Mouse (Mus musculus) lung, embryonic 14.5 days (tissue): ENCODE data around the gene Tlx1. TPM values are rescaled to one million over a fixed set of nuclear protein-coding genes. Genes with fewer than 3 reads are reported as not detected.
A peak's percentile ranks its signal among the peaks of the same experiment; 100 is the strongest.

Experiments used
- ATAC-seq: fragments of 200-750 bp; cut with Nextera tagmentation; 2 replicates; pipeline ENCODE4 v1.8.0; 2017; ENCODE audit warnings: mild to moderate bottlenecking, moderate TSS enrichment, moderate library complexity; ENCODE audit not compliant: insufficient read depth
- DNase-seq: peaks from one replicate; pipeline ENCODE4 v3.0.0-alpha.2; 2015
- H3K27ac ChIP-seq: fragments of 300-500 bp; sonication (generic); 2 replicates; pipeline ENCODE4 v1.5.1; 2014; ENCODE audit warnings: low read depth, mild to moderate bottlenecking, moderate library complexity
- H3K27me3 ChIP-seq: fragments of 300-500 bp; sonication (generic); 2 replicates; pipeline ENCODE4 v1.6.1; 2014; ENCODE audit warnings: low read length, control low read depth; ENCODE audit not compliant: insufficient read depth
- H3K36me3 ChIP-seq: fragments of 300-500 bp; sonication (generic); 2 replicates; pipeline ENCODE4 v1.6.1; 2014; ENCODE audit warnings: control low read depth; ENCODE audit not compliant: insufficient read depth
- H3K4me1 ChIP-seq: fragments of 300-500 bp; sonication (generic); 2 replicates; pipeline ENCODE4 v1.6.1; 2014; ENCODE audit warnings: antibody characterized with exemption, control low read depth; ENCODE audit not compliant: insufficient read depth
- H3K4me2 ChIP-seq: fragments of 300-500 bp; sonication (generic); 2 replicates; pipeline ENCODE4 v1.6.1; 2014; ENCODE audit warnings: mild to moderate bottlenecking
- H3K4me3 ChIP-seq: fragments of 300-500 bp; sonication (generic); 2 replicates; pipeline ENCODE4 v1.5.1; 2014; ENCODE audit warnings: low read depth, low read length
- H3K9ac ChIP-seq: fragments of 300-500 bp; sonication (generic); 2 replicates; pipeline ENCODE4 v1.6.1; 2014
- H3K9me3 ChIP-seq: fragments of 300-500 bp; sonication (generic); 2 replicates; pipeline ENCODE4 v1.6.1; 2016; ENCODE audit warnings: low read depth, low read length, control low read depth
- CTCF ChIP-seq: IDR thresholded peaks from 2 replicates; pipeline ENCODE4 v1.5.1; 2016; ENCODE audit warnings: antibody characterized with exemption, low read depth
- WGBS: fragments of 180-500 bp; shearing (Covaris S2); extraction: QIAGEN DNeasy Blood & Tissue Kit; methylation state at CpG from one replicate; pipeline ENCODE4 v1.1.7; 2014; 5-methylcytosine and 5-hydroxymethylcytosine counted together
- polyA plus RNA-seq: library from polyadenylated mRNA; unstranded; fragments of >200 nt; fragmentation: Nextera tagmentation; extraction: Ambion mirVana; gene quantifications from 2 replicates; pipeline ENCODE4 v1.2.1, GENCODE M21; 2014

Tlx1 gene
- not detected in 2 replicates for polyA plus RNA-seq

- Histone ChIP-seq H3K27ac (no peak within 1 kb of the TSS), H3K4me1 (no peaks in the 10 kb centered on the region), H3K9ac (no peak within 1 kb of the TSS), H3K27me3 (peaks cover 98% of the 10 kb centered on the region), H3K36me3 (no peaks in the 10 kb centered on the region), H3K4me3 (peak within 1 kb of the TSS; percentile 22), H3K4me2 (peak within 1 kb of the TSS; percentile 52), H3K9me3 (peaks cover 3% of the 10 kb centered on the region; the same call in 1 of the 2 replicates)
- peak; percentile 29 for DNase-seq
- no peak for TF ChIP-seq CTCF
- no peak for ATAC-seq
- under 1% methylated on average over 58 of the region's 61 CpGs for WGBS
Measured at GRCm38 (mm10) chr19:45150490-45151181, at the start of gene Tlx1. Gene Tlx1, plus strand, starts transcription at chr19:45150680.

- H3K4me2 ChIP-seq: no peak overlapping the region
- H3K27ac ChIP-seq: no peak overlapping the region
- no peak for ATAC-seq
- no peak overlapping the region for H3K4me3 ChIP-seq
- no peak for DNase-seq
- no peaks in the 10 kb centered on the region for H3K4me1 ChIP-seq
- H3K27me3 ChIP-seq: peaks cover 26% of the 10 kb centered on the region
- TF ChIP-seq CTCF: no peak
- WGBS: 24% methylated on average over 1 of the region's 1 CpGs
- no peaks in the 10 kb centered on the region for H3K9me3 ChIP-seq
- H3K36me3 ChIP-seq: no peaks in the 10 kb centered on the region
- H3K9ac ChIP-seq: no peak overlapping the region
Measured at GRCm38 (mm10) chr19:45105591-45105990, 44.9 kb upstream of the Tlx1 start.

- no peak for TF ChIP-seq CTCF
- Histone ChIP-seq H3K4me3 (no peak overlapping the region), H3K4me1 (no peaks in the 10 kb centered on the region), H3K9me3 (no peaks in the 10 kb centered on the region), H3K36me3 (no peaks in the 10 kb centered on the region), H3K27me3 (peaks cover 26% of the 10 kb centered on the region), H3K9ac (no peak overlapping the region), H3K4me2 (no peak overlapping the region), H3K27ac (no peak overlapping the region)
- DNase-seq: no peak
- no peak for ATAC-seq
- 29% methylated on average over 6 of the region's 6 CpGs for WGBS
Measured at GRCm38 (mm10) chr19:45106689-45107088, 43.8 kb upstream of the Tlx1 start.

GRCm38 (mm10) chr19:45110681-45111080 is 39.8 kb upstream of the Tlx1 start:
- Histone ChIP-seq H3K27me3 (no peaks in the 10 kb centered on the region), H3K27ac (no peak overlapping the region), H3K4me2 (no peak overlapping the region), H3K36me3 (no peaks in the 10 kb centered on the region), H3K4me1 (no peaks in the 10 kb centered on the region), H3K9ac (no peak overlapping the region), H3K4me3 (no peak overlapping the region), H3K9me3 (no peaks in the 10 kb centered on the region)
- ATAC-seq (no peak), DNase-seq (no peak)
- TF ChIP-seq CTCF: no peak
- 59% methylated on average over 8 of the region's 8 CpGs for WGBS

- WGBS: 79% methylated on average over 6 of the region's 6 CpGs
- H3K4me2 ChIP-seq: no peak overlapping the region
- no peak overlapping the region for H3K27ac ChIP-seq
- H3K4me3 ChIP-seq: no peak overlapping the region
- H3K36me3 ChIP-seq: no peaks in the 10 kb centered on the region
- H3K4me1 ChIP-seq: no peaks in the 10 kb centered on the region
- H3K9ac ChIP-seq: no peak overlapping the region
- DNase-seq (no peak), ATAC-seq (no peak)
- peak; percentile 34; the same call in 1 of the 2 replicates for TF ChIP-seq CTCF
- no peaks in the 10 kb centered on the region for H3K27me3 ChIP-seq
- H3K9me3 ChIP-seq: no peaks in the 10 kb centered on the region
Measured at GRCm38 (mm10) chr19:45112444-45112843, 38.0 kb upstream of the Tlx1 start.

- DNase-seq (peak; percentile 56), ATAC-seq (peak; percentile 54; the same call in 1 of the 2 replicates)
- Histone ChIP-seq H3K27me3 (no peaks in the 10 kb centered on the region), H3K4me3 (no peak overlapping the region), H3K36me3 (no peaks in the 10 kb centered on the region), H3K9me3 (no peaks in the 10 kb centered on the region), H3K4me1 (no peaks in the 10 kb centered on the region), H3K4me2 (0 out of 2 replicates have a peak overlapping the region, but pooled peaks have one; percentile 15), H3K27ac (no peak overlapping the region), H3K9ac (no peak overlapping the region)
- WGBS: 3% methylated on average over 18 of the region's 18 CpGs
- no peak for TF ChIP-seq CTCF
Measured at GRCm38 (mm10) chr19:45113791-45114460, 36.6 kb upstream of the Tlx1 start.

- no peaks in the 10 kb centered on the region for H3K27me3 ChIP-seq
- ATAC-seq: no peak
- WGBS: 35% methylated on average over 2 of the region's 3 CpGs
Measured at GRCm38 (mm10) chr19:45114772-45115171, 35.7 kb upstream of the Tlx1 start.

More at GRCm38 (mm10) chr19:45114772-45115171, 35.7 kb upstream of the Tlx1 start:
- no peak for DNase-seq
- Histone ChIP-seq H3K4me2 (no peak overlapping the region), H3K4me3 (no peak overlapping the region), H3K9ac (no peak overlapping the region), H3K9me3 (no peaks in the 10 kb centered on the region), H3K4me1 (no peaks in the 10 kb centered on the region), H3K27ac (no peak overlapping the region), H3K36me3 (no peaks in the 10 kb centered on the region)
- no peak for TF ChIP-seq CTCF
